Mouse (Mus musculus): Measurements from ENCODE around the gene Car9.
"Not testable (repeated sequence)": the region's sequence is repeated elsewhere in the genome, so short reads cannot be mapped to it uniquely, and the experiment has no call there.

Gene Car9

GRCm38 (mm10) chr4:43533270-43533669 is 26.5 kb downstream of the Car9 start:
- no peak for DNase-seq

- DNase-seq = no peak
These were observed 28.9 kb downstream of the Car9 start for GRCm38 (mm10) chr4:43535628-43536027.

DNA sequence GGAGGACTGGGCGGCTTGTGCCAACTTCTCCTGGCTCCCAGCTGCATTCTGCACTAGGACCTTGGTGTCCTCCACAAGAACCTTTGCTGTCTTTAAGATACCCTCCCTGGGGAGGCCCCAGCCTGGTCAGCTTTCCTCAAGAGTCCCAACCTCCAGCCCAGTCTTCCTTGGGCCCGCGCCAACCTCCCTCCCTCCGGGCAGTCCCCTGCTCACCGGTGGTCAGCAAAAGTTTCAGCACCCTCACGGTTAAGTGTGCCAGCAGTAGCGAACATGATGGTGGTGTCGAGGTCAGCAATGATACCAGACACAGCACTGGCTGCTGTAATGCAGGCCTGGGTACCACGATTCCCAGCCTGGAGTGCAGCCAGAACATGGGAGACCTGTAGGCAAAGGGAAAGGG is 29.3 kb downstream of the Car9 start:
- no peak for DNase-seq

DNA sequence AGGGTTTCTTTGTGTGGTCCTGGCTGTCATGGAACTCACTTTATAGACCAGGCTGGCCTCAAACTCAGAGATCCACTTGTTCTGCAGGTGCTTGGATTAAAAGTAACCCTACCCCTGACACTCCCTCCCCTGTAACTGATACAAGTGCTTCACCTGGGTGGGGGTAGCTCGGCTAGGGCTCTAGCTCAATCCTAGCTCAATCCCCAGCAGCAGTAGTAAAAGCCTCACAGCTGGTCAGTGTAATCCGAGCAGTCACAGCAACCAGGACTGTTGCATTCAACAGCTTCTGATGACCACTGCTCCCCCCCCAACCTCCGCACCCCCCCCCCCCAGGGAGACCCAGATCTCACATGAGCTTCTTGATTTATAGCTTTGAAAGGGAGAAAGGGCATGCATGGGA is 35.3 kb downstream of the Car9 start:
- no peak for DNase-seq

- no peak for DNase-seq
These were observed 39.7 kb downstream of the Car9 start for GRCm38 (mm10) chr4:43546375-43547047.

GRCm38 (mm10) chr4:43547160-43547559 is 40.4 kb downstream of the Car9 start:
- DNase-seq = no peak

GRCm38 (mm10) chr4:43549055-43549454 is 42.3 kb downstream of the Car9 start:
- DNase-seq = no peak

DNA sequence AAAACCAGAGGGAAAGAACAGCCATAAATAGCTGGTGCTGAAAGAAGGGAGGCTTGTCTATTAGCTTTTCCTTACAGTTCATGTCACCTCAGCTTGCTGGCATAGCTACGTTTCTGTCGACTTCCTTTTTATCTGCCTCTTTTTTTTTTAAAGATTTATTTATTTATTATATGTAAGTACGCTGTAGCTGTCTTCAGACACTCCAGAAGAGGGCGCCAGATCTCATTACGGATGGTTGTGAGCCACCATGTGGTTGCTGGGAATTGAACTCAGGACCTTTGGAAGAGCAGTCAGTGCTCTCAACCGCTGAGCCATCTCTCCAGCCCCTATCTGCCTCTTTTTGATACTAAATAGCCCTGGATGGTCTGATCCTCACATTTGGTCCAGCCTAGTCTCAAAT is 45.1 kb downstream of the Car9 start:
- DNase-seq = not testable (repeated sequence)

DNA sequence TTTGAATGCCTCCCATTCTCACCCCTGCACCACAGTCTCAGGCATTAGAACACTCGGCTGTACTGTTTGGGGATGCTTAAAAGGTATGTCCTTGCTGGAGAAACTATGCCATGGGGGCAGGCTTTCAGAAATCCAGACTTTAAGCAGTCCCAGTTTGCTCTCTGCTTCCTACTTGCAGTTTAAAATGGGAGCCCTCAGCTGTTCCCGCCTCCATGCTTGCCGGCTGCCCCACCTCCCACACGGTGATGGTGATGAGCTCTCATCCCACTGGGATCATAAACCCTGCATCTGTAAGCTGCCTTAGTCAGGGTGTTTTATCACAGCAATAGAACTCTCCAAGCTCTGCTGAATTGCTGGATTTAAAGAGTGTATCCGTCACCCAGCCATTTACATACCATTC is 45.7 kb downstream of the Car9 start:
- DNase-seq = no peak

DNA sequence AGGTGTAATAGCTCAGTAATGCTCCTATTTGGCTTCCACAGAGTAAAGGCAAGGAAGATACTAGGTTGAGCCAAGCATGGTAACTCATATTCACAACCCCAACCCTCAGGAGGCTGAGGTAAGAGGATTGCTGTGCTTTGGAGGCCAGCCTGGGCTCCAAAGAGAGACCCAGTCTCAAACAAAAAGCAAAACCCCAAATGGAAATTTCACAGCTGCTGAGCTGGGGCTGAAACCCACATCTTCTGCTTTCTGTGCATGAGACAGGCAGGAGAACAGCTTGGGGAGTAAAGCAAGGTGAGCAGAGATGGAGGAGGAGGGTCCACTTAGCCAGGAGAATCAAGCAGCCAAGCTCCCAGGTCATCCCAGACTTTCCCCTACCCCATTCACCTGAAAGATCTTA is 47.1 kb downstream of the Car9 start:
- no peak for DNase-seq

GRCm38 (mm10) chr4:43555926-43556325 is 49.2 kb downstream of the Car9 start:
- DNase-seq = no peak

DNA sequence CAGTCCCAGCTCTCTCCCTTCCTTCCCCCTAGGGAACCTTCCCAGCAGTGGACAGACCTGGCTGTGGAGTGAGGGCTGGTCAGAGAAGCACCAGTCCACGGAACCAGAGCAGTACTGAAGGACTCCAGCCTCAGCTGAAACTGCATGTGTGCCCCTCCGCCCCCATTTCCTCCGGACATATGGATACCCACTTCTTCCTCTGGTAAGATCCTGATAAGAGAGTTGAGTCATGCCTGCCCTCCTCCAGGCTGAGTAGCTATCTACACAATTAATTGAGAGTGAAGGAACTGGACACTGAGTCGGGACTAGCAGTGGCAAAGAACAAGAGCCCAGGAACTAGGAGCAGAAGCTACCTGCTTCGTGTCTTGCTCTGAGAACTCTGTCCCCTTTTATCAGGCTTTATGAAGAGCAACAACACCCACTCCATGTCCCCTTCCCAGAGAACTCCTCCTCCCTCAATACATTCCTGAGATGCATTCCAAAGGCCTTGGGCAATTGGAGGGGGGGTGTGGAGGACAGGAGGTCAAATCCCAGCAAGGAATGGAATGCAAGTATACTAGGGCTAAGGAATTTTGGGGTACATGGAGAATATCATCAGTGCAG is 51.4 kb downstream of the Car9 start:
- DNase-seq = no peak

DNA sequence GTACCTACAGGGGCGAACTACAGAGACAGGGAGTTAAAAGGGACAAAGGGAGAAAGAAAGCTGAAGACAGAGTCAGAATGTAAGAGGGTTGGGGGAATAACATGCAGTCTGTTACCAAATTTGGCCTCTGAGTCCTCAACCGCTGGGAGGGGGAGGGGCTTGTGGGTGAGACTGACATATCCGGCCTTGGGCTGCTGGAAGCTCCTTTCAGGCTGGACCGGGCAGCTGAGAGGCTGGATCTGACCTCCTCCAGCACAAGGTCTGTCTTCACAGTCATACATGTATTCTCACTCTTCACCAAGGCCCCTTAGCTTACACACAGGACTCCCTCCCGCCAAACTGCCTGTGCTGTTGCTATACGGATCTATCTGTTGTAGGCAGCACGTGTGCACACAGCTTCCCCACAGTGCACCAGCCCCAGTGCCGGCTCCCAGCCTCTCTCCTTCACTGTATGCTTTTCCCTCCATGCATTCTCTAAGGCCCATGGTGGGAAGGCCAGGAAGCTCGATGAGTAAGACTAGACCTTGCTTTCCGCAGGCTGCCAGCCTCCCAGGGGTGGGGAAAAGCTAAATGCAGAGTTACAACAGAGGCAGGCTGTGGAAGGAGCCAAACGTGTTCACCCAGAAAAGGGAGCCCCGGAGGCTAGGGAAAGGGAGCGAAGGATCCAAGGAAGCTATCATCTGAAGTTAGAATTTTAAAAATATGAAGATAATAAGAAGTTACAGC is 52.0 kb downstream of the Car9 start:
- DNase-seq = no peak

DNA sequence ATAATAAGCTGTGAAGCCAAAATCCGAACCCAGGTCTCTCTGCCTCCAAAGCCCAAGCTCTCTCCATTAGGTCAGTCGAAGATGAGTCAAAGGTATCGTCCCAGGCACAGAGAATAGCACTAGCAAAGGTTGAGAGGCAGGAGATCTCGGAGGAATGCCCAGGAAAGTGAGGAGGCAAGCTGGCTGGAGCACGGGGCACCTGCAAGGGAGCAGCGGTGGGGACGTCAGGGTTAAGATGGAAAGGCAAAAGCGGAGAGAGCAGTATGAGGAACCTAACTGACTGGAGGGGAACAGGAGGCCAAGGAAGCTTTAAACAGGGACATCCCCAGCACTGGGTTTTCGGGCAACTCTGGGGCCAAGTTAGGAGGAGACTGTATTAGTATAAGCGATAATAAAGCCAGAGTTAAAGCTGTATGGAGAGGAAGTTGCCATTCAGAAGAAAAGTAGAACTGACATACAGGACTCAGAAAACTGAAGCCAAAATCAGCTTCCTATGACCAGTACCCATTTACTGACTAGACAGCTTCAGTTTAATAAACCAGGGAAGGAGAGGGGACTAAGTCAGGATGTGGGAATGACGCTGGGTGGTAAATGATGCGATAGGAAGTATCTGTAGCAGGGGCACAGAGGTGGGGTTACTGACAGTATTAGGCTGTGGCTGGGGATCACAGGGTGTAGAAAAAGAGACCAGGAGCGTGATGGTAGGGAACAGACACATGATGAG is 52.9 kb downstream of the Car9 start:
- no peak for DNase-seq

GRCm38 (mm10) chr4:43560243-43560611 is 53.5 kb downstream of the Car9 start:
- DNase-seq = no peak

- no peak for DNase-seq
These were observed 54.2 kb downstream of the Car9 start for GRCm38 (mm10) chr4:43560976-43561375.

GRCm38 (mm10) chr4:43561436-43561996 is 54.8 kb downstream of the Car9 start:
- DNase-seq = no peak

- peak; percentile 88 for DNase-seq
These were observed 55.4 kb downstream of the Car9 start, which contains the start of the genes Creb3 and Tln1 for GRCm38 (mm10) chr4:43561997-43562768. Gene Creb3 (plus strand): TSS chr4:43562332. Gene Tln1 (minus strand): TSS chr4:43562691.

DNA sequence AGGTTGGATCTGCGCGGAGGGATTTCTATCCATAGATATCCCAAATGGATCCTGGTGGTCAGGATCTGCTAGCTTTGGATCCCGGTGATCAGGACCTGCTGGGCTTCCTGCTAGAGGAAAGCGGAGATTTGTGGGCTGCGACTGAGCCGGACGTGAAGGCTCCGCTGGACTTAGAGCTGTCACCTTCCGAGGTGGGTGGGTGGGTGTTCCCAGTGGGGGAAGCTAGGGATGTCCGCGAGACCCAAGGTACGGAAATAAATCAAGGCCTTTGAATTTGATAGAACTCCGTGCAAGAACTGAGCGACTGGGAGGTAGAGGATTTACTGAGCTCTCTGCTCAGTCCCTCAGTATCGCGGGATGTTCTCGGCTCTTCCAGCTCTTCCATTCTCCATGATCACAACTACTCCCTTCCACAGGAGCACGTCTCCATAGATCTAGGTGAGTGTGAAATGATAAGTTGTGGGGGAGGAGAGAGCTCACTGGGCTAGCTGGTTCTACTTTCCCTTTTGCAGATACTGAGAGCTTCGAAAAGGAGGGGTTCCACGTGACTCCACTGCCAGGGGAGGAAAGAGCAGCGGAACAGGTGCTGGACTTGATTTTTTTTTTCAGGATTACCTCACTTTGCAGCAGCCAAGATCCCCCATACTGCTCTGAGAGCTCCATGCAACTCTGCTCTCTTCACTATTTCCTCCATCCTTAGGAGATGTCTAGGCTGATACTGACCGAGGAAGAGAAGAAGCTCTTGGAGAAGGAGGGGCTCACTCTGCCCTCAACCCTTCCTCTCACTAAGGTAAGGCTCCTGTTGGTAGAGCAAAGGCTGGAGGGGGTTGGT is 56.2 kb downstream of the Car9 start:
- no peak for DNase-seq

Measured in cerebellum, adult 11 months (tissue).